In genomic region chr2:84715562-84716361, GRCm38 (mm10) we compare ENCODE assay signal across 8 mouse cellular contexts. TPM values are rescaled to one million over a fixed set of nuclear protein-coding genes. Genes with fewer than 3 reads are reported as not detected.
DNase-seq lines count a peak whose midpoint lies in the region; ATAC-seq and TF ChIP-seq lines count a peak whose summit lies in the region.

No protein-coding gene starts in this region.

- H3ac ChIP-seq in C2C12 (ENCODE audit: control insufficient read depth, insufficient read length, low read depth): peak overlapping the region; percentile 86

- no peaks in the 10 kb centered on the region for H3K27me3 ChIP-seq in C2C12 (ENCODE audit: control insufficient read depth, insufficient read depth, insufficient read length)
- H3K27me3 ChIP-seq in erythroblast, embryonic 14.5 days (ENCODE audit: control insufficient read depth): no peaks in the 10 kb centered on the region
- H3K27me3 ChIP-seq in heart, embryonic 13.5 days (replicated peaks): no peaks in the 10 kb centered on the region
- H3K27me3 ChIP-seq in liver, embryonic 13.5 days: no peaks in the 10 kb centered on the region
- H3K27me3 ChIP-seq in neural tube, embryonic 11.5 days (ENCODE audit: control insufficient read depth, insufficient read depth, low read length): no peaks in the 10 kb centered on the region
- no peaks in the 10 kb centered on the region for H3K27me3 ChIP-seq in stomach, postnatal 0 days (ENCODE audit: control insufficient read depth, insufficient read depth, low read length)

- peaks cover 9% of the 10 kb centered on the region for H3K36me3 ChIP-seq in C2C12 (ENCODE audit: control insufficient read depth, insufficient read depth)
- H3K36me3 ChIP-seq in erythroblast, embryonic 14.5 days (ENCODE audit: control insufficient read depth): peaks cover 43% of the 10 kb centered on the region
- H3K36me3 ChIP-seq in heart, embryonic 13.5 days: peaks cover 6% of the 10 kb centered on the region
- H3K36me3 ChIP-seq in liver, embryonic 13.5 days: peaks cover 16% of the 10 kb centered on the region
- H3K36me3 ChIP-seq in neural tube, embryonic 11.5 days (ENCODE audit: control insufficient read depth, insufficient read depth, low read length): no peaks in the 10 kb centered on the region
- no peaks in the 10 kb centered on the region; the same call in 1 of the 2 replicates for H3K36me3 ChIP-seq in stomach, postnatal 0 days (ENCODE audit: control insufficient read depth, insufficient read depth, low read length)

- peaks cover 61% of the 10 kb centered on the region for H3K4me1 ChIP-seq in erythroblast, embryonic 14.5 days (ENCODE audit: control insufficient read depth)
- peaks cover 32% of the 10 kb centered on the region for H3K4me1 ChIP-seq in heart, embryonic 13.5 days
- H3K4me1 ChIP-seq in liver, embryonic 13.5 days (replicated peaks): peaks cover 40% of the 10 kb centered on the region
- peaks cover 14% of the 10 kb centered on the region for H3K4me1 ChIP-seq in neural tube, embryonic 11.5 days (ENCODE audit: control insufficient read depth, insufficient read depth, low read length)
- H3K4me1 ChIP-seq in stomach, postnatal 0 days (replicated peaks; ENCODE audit: control insufficient read depth, insufficient read depth): no peaks in the 10 kb centered on the region

- DNase-seq in adrenal gland, postnatal 25 days: peak; percentile 60
- DNase-seq in kidney, postnatal 25 days: peak; percentile 85 to 95
- DNase-seq in liver, embryonic 13.5 days: no peak
- DNase-seq in neural tube, embryonic 11.5 days (ENCODE audit: low spot score): peak; percentile 69
- DNase-seq in stomach, postnatal 0 days (ENCODE audit: low spot score): peak; percentile 64

- H3K79me2 ChIP-seq in C2C12 (ENCODE audit: control insufficient read depth, insufficient read depth): peaks cover 39% of the 10 kb centered on the region

- TF ChIP-seq EP300 in stomach, postnatal 0 days (optimal IDR thresholded peaks at IDR 0.05): peak; percentile 93

- no peak for TF ChIP-seq CTCF in C2C12 (IDR thresholded peaks at IDR 0.05; ENCODE audit: control insufficient read depth, insufficient read depth, insufficient read length)
- TF ChIP-seq CTCF in stomach, postnatal 0 days (IDR thresholded peaks at IDR 0.05; ENCODE audit: low read depth): no peak

- H3K4me2 ChIP-seq in heart, embryonic 13.5 days: peak overlapping the region; percentile 82
- peak overlapping the region; percentile 84 for H3K4me2 ChIP-seq in liver, embryonic 13.5 days
- peak overlapping the region; percentile 81 for H3K4me2 ChIP-seq in neural tube, embryonic 11.5 days (ENCODE audit: low read depth)
- peak overlapping the region; percentile 79 for H3K4me2 ChIP-seq in stomach, postnatal 0 days (replicated peaks; ENCODE audit: low read depth)

- peak; percentile 82 for ATAC-seq in heart, embryonic 13.5 days (ENCODE audit: extremely low read depth, insufficient number of reproducible peaks, low FRiP score, low TSS enrichment)
- peak; percentile 86 for ATAC-seq in liver, embryonic 13.5 days (ENCODE audit: low read depth)
- ATAC-seq in neural tube, embryonic 11.5 days (ENCODE audit: insufficient read depth, low FRiP score, low TSS enrichment): peak; percentile 94
- peak; percentile 95 for ATAC-seq in stomach, postnatal 0 days (ENCODE audit: low FRiP score, low TSS enrichment)

- peak overlapping the region; percentile 93 for H3K4me3 ChIP-seq in C2C12 (ENCODE audit: insufficient read depth, poor library complexity, severe bottlenecking)
- peak overlapping the region; percentile 99 for H3K4me3 ChIP-seq in erythroblast, embryonic 14.5 days (replicated peaks)
- peak overlapping the region; percentile 99 for H3K4me3 ChIP-seq in heart, embryonic 13.5 days
- H3K4me3 ChIP-seq in liver, embryonic 13.5 days (replicated peaks): peak overlapping the region; percentile 82
- peak overlapping the region; percentile 87 for H3K4me3 ChIP-seq in neural tube, embryonic 11.5 days (ENCODE audit: low read depth, low read length)
- H3K4me3 ChIP-seq in stomach, postnatal 0 days (ENCODE audit: low read depth, low read length): peak overlapping the region; percentile 93

- H3K9ac ChIP-seq in heart, embryonic 13.5 days: peak overlapping the region; percentile 85
- H3K9ac ChIP-seq in liver, embryonic 13.5 days: peak overlapping the region; percentile 98
- H3K9ac ChIP-seq in neural tube, embryonic 11.5 days (ENCODE audit: low read length): peak overlapping the region; percentile 86
- H3K9ac ChIP-seq in stomach, postnatal 0 days (ENCODE audit: low read length): peak overlapping the region; percentile 69

- H3K9me3 ChIP-seq in erythroblast, embryonic 14.5 days (ENCODE audit: control insufficient read depth, low read length): no peaks in the 10 kb centered on the region
- H3K9me3 ChIP-seq in heart, embryonic 13.5 days: no peaks in the 10 kb centered on the region
- H3K9me3 ChIP-seq in liver, embryonic 13.5 days (replicated peaks): no peaks in the 10 kb centered on the region
- H3K9me3 ChIP-seq in neural tube, embryonic 11.5 days (ENCODE audit: control insufficient read depth, low read length): no peaks in the 10 kb centered on the region
- H3K9me3 ChIP-seq in stomach, postnatal 0 days (ENCODE audit: control insufficient read depth, low read length): no peaks in the 10 kb centered on the region

- H3K79me3 ChIP-seq in C2C12 (ENCODE audit: low read depth): peaks cover 39% of the 10 kb centered on the region

- WGBS in heart, embryonic 13.5 days: under 1% methylated on average over 33 of the region's 33 CpGs
- WGBS in liver, embryonic 13.5 days (ENCODE audit: insufficient replicate concordance): under 1% methylated on average over 33 of the region's 33 CpGs
- WGBS in neural tube, embryonic 11.5 days: under 1% methylated on average over 33 of the region's 33 CpGs
- under 1% methylated on average over 33 of the region's 33 CpGs for WGBS in stomach, postnatal 0 days

- peak overlapping the region; percentile 99 for H3K27ac ChIP-seq in heart, embryonic 13.5 days (replicated peaks)
- H3K27ac ChIP-seq in liver, embryonic 13.5 days: peak overlapping the region; percentile 98
- H3K27ac ChIP-seq in neural tube, embryonic 11.5 days (ENCODE audit: low read depth, low read length): peak overlapping the region; percentile 95
- H3K27ac ChIP-seq in stomach, postnatal 0 days (replicated peaks): peak overlapping the region; percentile 97

TF ChIP-seq in C2C12, 6 proteins besides CTCF, POLR2A, EP300 and RAD21 (continues in another document):
- TF ChIP-seq CEBPB (IDR thresholded peaks at IDR 0.05; ENCODE audit: low read depth) (no peak), USF1 (IDR thresholded peaks at IDR 0.05; ENCODE audit: low read depth) (no peak), MYOD1 (IDR thresholded peaks at IDR 0.05; ENCODE audit: control insufficient read depth, insufficient read length, low read depth) (no peak), FOSL1 (IDR thresholded peaks at IDR 0.05; ENCODE audit: insufficient read depth, low read length, poor library complexity, severe bottlenecking) (no peak), MAX (IDR thresholded peaks at IDR 0.05) (peak; percentile 58)

RNA-seq across cellular contexts. Expression of gene Zdhhc5, which starts 0.8 kb away (rescaled TPM):
- 35.4 TPM for polyA plus RNA-seq in C2C12 (2012; fragmentation: generic; extraction: Trizol)
- total RNA-seq in adrenal gland, postnatal 25 days (2021): 62.3 and 62.9 TPM in 2 replicates
- polyA plus RNA-seq in erythroblast, embryonic 14.5 days (2012): 5.5 and 5.9 TPM in 2 replicates
- 20.8 and 21.9 TPM in 2 replicates for polyA plus RNA-seq in heart, embryonic 13.5 days (2015; fragmentation: Nextera tagmentation; extraction: Ambion mirVana)
- polyA plus RNA-seq in liver, embryonic 13.5 days (2015; fragmentation: Nextera tagmentation; extraction: Ambion mirVana): 15.8 and 22.4 TPM in 2 replicates
- polyA plus RNA-seq in neural tube, embryonic 11.5 days (2014; fragmentation: Nextera tagmentation; extraction: Ambion mirVana): 27.4 and 27.6 TPM in 2 replicates
- polyA plus RNA-seq in stomach, postnatal 0 days (2015; fragmentation: Nextera tagmentation; extraction: Ambion mirVana): 24.1 and 29.7 TPM in 2 replicates

RNA-seq across cellular contexts. Expression of gene Clp1, which starts 11.4 kb away (rescaled TPM):
- 13.9 TPM for polyA plus RNA-seq in C2C12 (2012; fragmentation: generic; extraction: Trizol)
- 12.3 and 13.9 TPM in 2 replicates for total RNA-seq in adrenal gland, postnatal 25 days (2021)
- 0.18 and 0.22 TPM in 2 replicates for polyA plus RNA-seq in erythroblast, embryonic 14.5 days (2012)
- polyA plus RNA-seq in heart, embryonic 13.5 days (2015; fragmentation: Nextera tagmentation; extraction: Ambion mirVana): 16.4 and 18.5 TPM in 2 replicates
- 60.3 and 69.1 TPM in 2 replicates for polyA plus RNA-seq in liver, embryonic 13.5 days (2015; fragmentation: Nextera tagmentation; extraction: Ambion mirVana)
- polyA plus RNA-seq in neural tube, embryonic 11.5 days (2014; fragmentation: Nextera tagmentation; extraction: Ambion mirVana): 47.2 and 48.5 TPM in 2 replicates
- 16.3 and 16.5 TPM in 2 replicates for polyA plus RNA-seq in stomach, postnatal 0 days (2015; fragmentation: Nextera tagmentation; extraction: Ambion mirVana)

RNA-seq across cellular contexts. Expression of gene Ypel4, which starts 18.1 kb away (rescaled TPM):
- polyA plus RNA-seq in C2C12 (2012; fragmentation: generic; extraction: Trizol): 0.35 TPM
- 8.5 and 9.3 TPM in 2 replicates for total RNA-seq in adrenal gland, postnatal 25 days (2021)
- 145 and 156 TPM in 2 replicates for polyA plus RNA-seq in erythroblast, embryonic 14.5 days (2012)
- 7.3 and 8.4 TPM in 2 replicates for polyA plus RNA-seq in heart, embryonic 13.5 days (2015; fragmentation: Nextera tagmentation; extraction: Ambion mirVana)
- 57.8 and 64.2 TPM in 2 replicates for polyA plus RNA-seq in liver, embryonic 13.5 days (2015; fragmentation: Nextera tagmentation; extraction: Ambion mirVana)
- polyA plus RNA-seq in neural tube, embryonic 11.5 days (2014; fragmentation: Nextera tagmentation; extraction: Ambion mirVana): 10.5 and 12.9 TPM in 2 replicates
- polyA plus RNA-seq in stomach, postnatal 0 days (2015; fragmentation: Nextera tagmentation; extraction: Ambion mirVana): 1.6 and 2.4 TPM in 2 replicates

RNA-seq across cellular contexts. Expression of gene Gm19426, which starts 27.7 kb away (rescaled TPM):
- 4.4 TPM for polyA plus RNA-seq in C2C12 (2012; fragmentation: generic; extraction: Trizol)
- total RNA-seq in adrenal gland, postnatal 25 days (2021): 3.9 and 4.2 TPM in 2 replicates
- 0.10 and 0.76 TPM in 2 replicates for polyA plus RNA-seq in erythroblast, embryonic 14.5 days (2012)
- 5.7 and 6.5 TPM in 2 replicates for polyA plus RNA-seq in heart, embryonic 13.5 days (2015; fragmentation: Nextera tagmentation; extraction: Ambion mirVana)
- 1.5 and 2.2 TPM in 2 replicates for polyA plus RNA-seq in liver, embryonic 13.5 days (2015; fragmentation: Nextera tagmentation; extraction: Ambion mirVana)
- polyA plus RNA-seq in neural tube, embryonic 11.5 days (2014; fragmentation: Nextera tagmentation; extraction: Ambion mirVana): 4.5 and 5.1 TPM in 2 replicates
- polyA plus RNA-seq in stomach, postnatal 0 days (2015; fragmentation: Nextera tagmentation; extraction: Ambion mirVana): 3.8 and 3.9 TPM in 2 replicates

RNA-seq across cellular contexts. Expression of gene Tmx2, which starts 36.8 kb away (rescaled TPM):
- 90.0 TPM for polyA plus RNA-seq in C2C12 (2012; fragmentation: generic; extraction: Trizol)
- total RNA-seq in adrenal gland, postnatal 25 days (2021): 137 and 147 TPM in 2 replicates
- polyA plus RNA-seq in erythroblast, embryonic 14.5 days (2012): 0.56 and 0.83 TPM in 2 replicates
- 136 and 163 TPM in 2 replicates for polyA plus RNA-seq in heart, embryonic 13.5 days (2015; fragmentation: Nextera tagmentation; extraction: Ambion mirVana)
- 77.9 and 83.4 TPM in 2 replicates for polyA plus RNA-seq in liver, embryonic 13.5 days (2015; fragmentation: Nextera tagmentation; extraction: Ambion mirVana)
- polyA plus RNA-seq in neural tube, embryonic 11.5 days (2014; fragmentation: Nextera tagmentation; extraction: Ambion mirVana): 180 and 189 TPM in 2 replicates
- 80.9 and 86.0 TPM in 2 replicates for polyA plus RNA-seq in stomach, postnatal 0 days (2015; fragmentation: Nextera tagmentation; extraction: Ambion mirVana)

Comparison
In these comparisons a context has a peak if more than half of its experiments do, and no peak if none do; other contexts are left out.
1. RNA of gene Clp1, which starts 11.4 kb away (polyA plus RNA-seq): 60.3 to 69.1 TPM in liver, embryonic 13.5 days, 47.2 to 48.5 TPM in neural tube, embryonic 11.5 days, 16.3 to 16.5 TPM in stomach, postnatal 0 days, 16.4 to 18.5 TPM in heart, embryonic 13.5 days and 13.9 TPM in C2C12 (single experiment); 0.18 to 0.22 TPM in erythroblast, embryonic 14.5 days; every median in the first group is over 10 times any median in the second.
2. Peak in every context shown above with its lines, with median percentiles within 50 percentile points of each other: H3K4me3 ChIP-seq, ATAC-seq, H3K27ac ChIP-seq, H3K4me2 ChIP-seq and H3K9ac ChIP-seq.